Mouse (Mus musculus) natural killer cell, adult 2 months (primary cell): ENCODE results near the gene Cyp11a1.
A peak's percentile ranks its signal among the peaks of the same experiment; 100 is the strongest.

ENCODE experiments used
- DNase-seq, 2 experiments: peaks; one replicate each; pipeline ENCODE4 v3.0.0; 2022; ENCODE audit warnings: low spot score in 2 of 2

Cyp11a1 gene

GRCm38 (mm10) chr9:58043496-58044017 is 37.3 kb downstream of the Cyp11a1 start:
- no peak for DNase-seq

DNA sequence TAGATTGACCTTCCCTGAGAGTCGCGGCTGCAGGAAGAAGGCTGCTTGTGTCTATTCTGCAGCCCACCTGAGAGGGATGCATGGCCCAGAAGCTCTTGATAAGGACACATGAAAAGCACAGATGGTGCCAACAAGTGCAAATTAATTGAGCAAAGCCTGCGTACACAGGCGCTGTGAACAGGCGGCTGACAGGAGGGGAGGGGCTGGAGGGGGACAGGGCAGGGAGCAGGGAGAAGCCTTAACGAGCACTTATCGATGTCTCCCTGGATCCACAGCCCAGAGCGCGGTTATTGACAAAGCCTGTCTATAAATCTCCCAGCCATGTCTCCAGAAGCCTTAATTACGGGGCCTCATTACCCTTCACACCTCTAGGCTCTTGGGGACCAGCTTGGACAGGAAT is 38.6 kb downstream of the Cyp11a1 start:
- no peak for DNase-seq

DNA sequence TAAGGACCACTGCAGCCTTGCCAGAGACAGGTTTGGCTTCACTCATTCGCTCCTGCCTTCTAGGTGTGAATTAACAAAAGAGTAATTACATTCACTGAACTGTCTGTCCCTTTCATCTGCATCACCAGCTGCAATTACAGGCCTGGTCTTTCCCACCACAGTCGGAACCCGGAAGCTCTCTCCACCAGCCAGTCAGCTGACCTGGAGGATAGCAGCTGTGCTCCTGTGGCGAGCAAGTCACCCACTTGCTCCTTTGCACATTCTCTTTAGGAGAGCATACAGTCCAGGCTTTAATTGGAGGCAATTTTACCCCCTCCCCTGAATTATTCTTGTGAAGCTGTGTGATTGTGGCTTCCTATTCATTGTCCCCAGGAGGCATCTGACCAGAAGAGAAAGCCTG is 39.4 kb downstream of the Cyp11a1 start:
- no peak for DNase-seq

- no peak for DNase-seq
Measured at GRCm38 (mm10) chr9:58047061-58047460, 40.9 kb downstream of the Cyp11a1 start.

- DNase-seq: no peak
Measured at GRCm38 (mm10) chr9:58048621-58049020, 42.4 kb downstream of the Cyp11a1 start.

DNA sequence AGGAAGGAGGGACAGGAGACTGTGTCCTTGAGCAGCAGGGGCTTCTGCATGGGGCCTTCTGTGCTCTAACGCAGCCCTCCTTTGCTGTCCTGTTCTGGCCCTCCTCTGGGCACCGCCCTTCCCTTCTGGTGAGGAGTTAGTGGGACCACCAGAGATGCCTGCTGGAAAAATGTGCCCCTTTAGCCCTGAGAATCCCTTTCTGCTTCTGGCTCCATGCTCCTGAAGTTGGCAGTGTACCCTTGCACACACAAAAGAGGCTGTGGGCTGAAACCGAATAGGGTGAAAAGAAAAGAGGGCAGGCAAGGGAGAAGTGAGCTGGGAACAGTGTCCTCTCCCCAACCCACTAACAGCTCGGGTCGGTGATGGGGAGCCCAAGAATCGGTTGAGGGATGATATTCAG is 43.0 kb downstream of the Cyp11a1 start:
- DNase-seq: no peak

DNA sequence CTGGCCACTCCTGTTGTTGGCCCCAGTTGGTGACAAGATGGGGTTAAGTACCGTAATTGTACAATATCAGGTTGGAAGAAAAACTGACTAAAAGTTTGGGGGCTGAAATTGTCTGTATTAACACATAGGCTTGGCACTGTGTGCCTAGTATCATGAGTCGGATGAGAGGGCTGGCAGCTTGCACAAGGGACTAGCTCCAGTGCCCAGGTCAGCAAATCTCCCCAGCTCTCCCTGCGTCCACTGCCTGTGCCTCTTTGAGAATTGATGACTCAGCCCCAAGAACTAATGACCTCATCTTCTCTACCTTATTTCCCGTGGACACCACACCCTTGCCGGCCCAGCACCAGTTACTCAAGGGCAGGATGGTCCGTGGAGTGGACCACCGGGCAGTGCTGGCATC is 43.6 kb downstream of the Cyp11a1 start:
- no peak for DNase-seq

DNA sequence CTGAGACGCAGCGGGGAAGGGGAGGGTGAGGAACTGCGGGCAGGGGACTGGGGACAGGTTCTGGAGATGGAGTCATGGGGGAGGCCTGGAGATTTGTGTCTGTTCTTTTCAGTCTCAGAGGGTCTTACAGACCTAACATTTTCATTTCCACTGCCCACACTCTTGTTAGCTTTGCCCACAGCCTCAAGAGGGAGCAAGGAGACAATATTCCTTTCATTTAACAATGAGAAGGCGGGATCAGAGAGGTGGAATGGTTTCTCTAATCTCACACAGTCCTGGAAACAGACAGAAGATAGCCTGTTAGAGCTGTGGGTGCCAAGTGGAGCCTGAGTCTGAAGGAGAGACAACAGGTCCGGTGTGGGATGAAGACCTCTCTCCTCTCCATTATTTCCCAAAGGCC is 45.7 kb downstream of the Cyp11a1 start:
- DNase-seq: no peak

GRCm38 (mm10) chr9:58053102-58053501 is 46.9 kb downstream of the Cyp11a1 start:
- DNase-seq: peak in 1 of 2 experiments; percentile 27

DNA sequence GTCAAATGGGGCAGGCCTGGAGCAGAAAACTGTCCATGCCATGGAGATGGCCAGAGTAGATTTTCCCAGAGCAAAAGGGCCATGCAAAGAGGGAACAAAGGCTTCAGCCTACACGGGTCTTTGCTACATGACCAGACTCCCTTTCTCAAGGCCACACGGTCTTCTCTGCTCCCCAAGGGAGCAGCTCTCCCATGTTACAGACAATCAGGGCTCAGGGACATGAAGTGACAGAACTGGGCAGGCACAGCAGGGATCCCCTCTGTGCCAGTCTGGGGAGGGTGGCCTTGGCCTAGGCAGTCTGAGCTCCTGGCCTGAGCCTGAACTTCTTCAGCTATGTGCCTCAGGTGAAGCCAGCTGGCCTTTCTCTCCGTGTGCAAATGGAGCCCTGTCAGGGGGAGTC is 47.3 kb downstream of the Cyp11a1 start:
- DNase-seq: no peak

DNA sequence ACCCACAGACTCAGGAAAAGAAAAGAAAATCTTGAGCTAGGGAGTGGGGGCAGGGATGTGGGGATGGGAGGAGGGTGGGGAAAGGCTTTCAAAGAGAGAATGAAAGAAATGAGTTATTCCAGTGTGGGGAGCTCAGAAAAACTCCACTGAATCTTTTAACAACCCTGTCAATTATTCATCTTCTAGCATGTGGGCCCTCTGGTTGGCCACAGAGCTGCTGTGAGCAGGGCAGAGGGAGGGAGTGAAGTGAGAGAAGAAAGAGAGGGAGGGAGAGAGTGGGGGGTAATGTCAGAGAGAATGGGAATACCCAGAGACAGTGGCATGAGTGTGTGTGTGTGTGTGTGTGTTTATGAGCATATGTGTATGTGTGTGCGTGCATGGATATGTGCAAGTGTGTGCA is 47.8 kb downstream of the Cyp11a1 start:
- no peak for DNase-seq

DNA sequence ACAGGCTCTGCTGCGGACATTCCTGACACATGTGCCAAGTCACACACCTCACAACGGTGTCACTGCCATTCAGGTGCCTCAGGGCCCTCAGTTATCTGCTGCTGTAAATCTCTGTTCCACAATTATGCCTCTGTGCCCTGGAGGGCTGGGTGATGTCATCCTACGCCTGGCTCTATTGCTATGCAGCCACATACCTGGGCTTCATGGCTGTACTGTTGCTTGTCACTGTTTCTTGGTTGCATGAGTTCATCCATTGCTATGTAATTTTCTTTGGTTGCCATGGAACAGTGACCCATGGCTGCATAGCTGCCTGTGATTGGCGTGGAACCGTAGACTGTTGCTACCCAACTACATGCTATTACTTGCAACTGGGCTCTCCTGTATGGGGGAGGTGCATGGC is 49.5 kb downstream of the Cyp11a1 start:
- DNase-seq: no peak

DNA sequence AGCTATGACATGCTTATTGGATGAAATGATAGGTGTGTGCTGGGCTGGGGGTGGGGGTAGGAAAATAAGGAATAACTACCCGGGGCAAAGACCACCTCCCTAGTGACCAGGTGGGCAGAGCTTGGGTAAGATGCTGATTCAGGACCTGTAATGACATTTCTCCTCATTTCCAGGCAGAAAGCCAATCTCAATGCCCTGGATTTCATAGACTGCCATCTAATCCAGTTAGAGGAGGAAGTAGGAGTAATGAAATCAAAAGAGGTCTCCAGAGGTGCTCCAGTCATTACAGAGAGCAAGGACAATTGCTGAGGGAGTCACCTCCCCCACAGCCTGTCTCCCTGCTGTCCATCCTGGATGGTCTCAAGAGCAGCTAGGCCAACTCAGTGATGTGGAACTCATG is 53.7 kb downstream of the Cyp11a1 start:
- no peak for DNase-seq

- peak in 1 of 2 experiments; percentile 15 for DNase-seq
Measured at GRCm38 (mm10) chr9:58060677-58061667, 54.8 kb downstream of the Cyp11a1 start.

DNA sequence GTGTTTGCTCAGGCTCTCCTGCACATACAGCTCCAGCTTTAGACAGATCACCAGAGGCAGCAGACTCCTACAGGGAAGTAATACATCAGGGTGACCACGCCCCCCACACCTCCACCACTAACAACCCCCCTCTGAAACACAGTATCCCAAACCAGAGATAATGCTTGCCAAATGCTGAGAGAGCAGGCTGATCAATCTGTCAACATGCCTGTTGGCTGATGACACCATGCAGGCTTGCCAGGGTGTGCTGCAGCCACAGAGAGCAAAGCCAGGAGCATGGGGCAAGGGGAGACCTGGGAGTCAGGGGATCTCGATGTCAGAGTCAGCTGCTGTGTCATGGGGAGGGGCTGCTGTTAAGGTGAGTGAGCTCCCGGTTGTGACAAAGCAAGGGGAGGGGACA is 57.3 kb downstream of the Cyp11a1 start, which contains the start of gene Stra6:
Gene Stra6, plus strand, starts transcription at position 258 of the 400 bp plus-strand sequence.
- no peak for DNase-seq

- no peak for DNase-seq
Measured at GRCm38 (mm10) chr9:58065532-58065931, 59.3 kb downstream of the Cyp11a1 start.

GRCm38 (mm10) chr9:58065977-58066730 is 59.9 kb downstream of the Cyp11a1 start:
- DNase-seq: no peak

DNA sequence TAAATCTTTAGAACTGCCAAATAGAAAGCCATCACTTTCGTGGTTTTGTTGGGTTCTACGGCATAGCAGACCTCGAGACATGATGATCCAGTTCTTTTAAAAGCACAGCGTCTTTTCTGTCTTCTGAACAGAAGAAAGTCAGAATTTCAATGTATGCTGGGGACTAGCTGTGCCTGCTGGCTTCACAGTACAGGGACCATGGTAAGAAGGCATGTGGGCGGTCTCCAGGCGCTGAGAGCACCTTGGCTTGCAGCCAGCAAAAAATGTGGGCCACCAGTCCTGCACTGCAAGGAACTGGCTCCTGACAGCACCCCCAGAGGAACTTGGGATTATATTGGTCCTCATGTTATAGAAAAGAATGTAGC is 60.5 kb downstream of the Cyp11a1 start:
- DNase-seq: no peak

GRCm38 (mm10) chr9:58067546-58067945 is 61.3 kb downstream of the Cyp11a1 start:
- DNase-seq: no peak

- no peak for DNase-seq
Measured at GRCm38 (mm10) chr9:58074561-58074960, 68.3 kb downstream of the Cyp11a1 start.
